Mouse (Mus musculus) neutrophil, adult 5-6 weeks (primary cell): ENCODE results near the gene Cst9. TPM values are rescaled to one million over a fixed set of nuclear protein-coding genes. Genes with fewer than 3 reads are reported as not detected.

Source experiments
- ATAC-seq: fragments of 151-379, 151-347 bp; 2 replicates; pipeline ENCODE4 v1.8.0; 2017; ENCODE audit warnings: mild to moderate bottlenecking, moderate TSS enrichment; ENCODE audit not compliant: insufficient number of reproducible peaks, poor library complexity, low FRiP score, severe bottlenecking; ENCODE audit errors: extremely low read depth
- total RNA-seq: library from RNA; stranded (forward); fragments of 200-1000 nt; gene quantifications from 2 replicates; pipeline ENCODE4 v1.2.3, GENCODE M21; 2017

Gene Cst9
- total RNA-seq, 1 experiment from 2014 or later = not detected

DNA sequence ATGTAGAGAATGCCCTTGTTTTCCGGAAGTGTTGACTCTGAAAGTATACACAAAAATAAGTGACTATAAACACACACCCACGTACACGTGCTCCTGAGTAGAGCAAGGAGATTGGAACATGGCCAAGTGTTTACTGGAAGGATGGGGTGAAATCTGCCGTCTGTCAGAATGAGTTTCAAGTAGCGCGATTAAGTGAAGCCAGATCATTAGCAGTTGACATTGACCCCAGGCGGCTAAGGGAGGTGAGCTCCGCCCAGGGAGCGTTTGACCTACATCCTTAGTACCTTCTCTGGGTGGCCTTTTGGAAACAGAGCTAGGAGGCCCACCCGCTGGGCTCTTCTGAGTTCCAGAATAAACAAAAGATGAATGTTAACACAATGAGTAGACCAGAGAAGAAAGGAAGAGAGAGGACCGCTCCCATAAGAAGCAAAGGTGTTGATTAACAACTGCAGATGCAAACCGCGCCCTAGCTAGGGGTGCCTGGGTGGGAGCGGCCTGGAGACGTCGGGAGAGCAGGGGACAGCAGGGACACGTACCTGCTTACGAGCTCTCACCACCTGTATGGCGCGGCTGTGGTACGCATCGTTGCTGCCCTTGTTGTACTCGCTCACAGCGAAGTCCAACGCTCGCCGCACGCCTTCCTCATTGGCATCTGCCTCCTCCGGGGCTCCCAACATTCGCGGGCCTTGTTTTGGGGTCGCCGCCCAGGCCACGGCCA is 39.8 kb downstream of the Cst9 start:
- peak; percentile 13; the same call in 1 of the 2 replicates for ATAC-seq

DNA sequence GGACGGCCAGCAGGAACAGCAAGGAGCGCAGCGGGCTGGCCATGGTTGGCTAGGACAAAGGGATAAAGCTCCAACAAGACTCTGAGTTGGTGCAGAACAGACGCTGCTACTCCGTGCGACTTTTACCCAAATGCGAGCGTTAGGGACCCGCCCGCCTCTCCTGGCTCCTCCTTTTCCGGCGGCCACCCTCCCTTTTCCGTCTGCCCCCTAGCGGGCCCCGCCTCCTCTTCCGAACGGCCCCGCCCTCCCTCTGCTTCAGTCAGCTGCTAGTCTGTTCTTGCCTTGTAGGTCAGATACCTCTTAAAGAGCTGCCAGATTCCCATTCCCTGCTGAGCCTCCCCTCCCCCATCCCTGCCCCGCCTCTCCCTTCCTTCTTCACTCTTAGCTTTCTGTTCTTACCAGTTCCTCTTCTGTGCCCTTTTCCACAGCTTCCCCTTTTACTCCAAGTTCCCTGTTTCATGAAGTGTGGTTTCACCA is 40.4 kb downstream of the Cst9 start, which contains the start of gene Cst3:
Gene Cst3, minus strand, starts transcription at position 358 of the 477 bp plus-strand sequence.
- peak; percentile 89 for ATAC-seq

DNA sequence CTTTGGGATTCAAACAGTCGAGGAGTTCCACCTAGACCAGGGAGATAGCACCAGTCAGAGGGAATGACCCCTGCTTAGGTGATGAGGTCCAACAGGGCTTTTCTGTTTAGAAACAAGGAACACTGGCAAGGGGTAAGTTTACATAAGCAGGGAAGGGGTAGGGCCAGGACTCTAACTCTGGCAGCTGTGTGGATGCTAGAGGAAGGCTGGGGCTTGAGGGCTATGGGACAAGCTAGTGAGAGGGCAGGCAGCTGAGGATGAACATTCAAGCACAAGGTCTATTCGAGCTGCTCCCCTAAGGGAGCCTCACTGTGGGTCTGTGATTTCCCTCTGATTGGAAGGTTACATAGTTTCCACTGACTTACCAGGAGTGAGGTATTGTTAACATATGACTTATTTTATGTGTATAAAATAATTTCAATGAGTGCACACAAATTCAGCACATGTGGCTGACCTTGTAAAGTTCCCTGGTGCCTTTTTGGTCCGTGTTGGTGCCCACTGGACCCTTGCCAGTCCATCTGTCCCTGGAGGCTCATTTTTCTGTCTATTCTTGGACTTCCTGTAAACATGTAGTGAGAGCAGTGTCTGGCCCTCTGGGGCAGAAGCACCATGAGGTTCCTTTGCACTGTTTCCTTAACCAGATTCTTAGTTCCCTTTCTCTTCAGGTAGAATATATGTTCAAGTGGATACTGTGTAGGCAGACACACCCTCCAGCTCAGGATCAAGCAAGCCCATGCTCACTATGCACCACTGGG is 42.2 kb downstream of the Cst9 start:
- peak; percentile 5; the same call in 1 of the 2 replicates for ATAC-seq

DNA sequence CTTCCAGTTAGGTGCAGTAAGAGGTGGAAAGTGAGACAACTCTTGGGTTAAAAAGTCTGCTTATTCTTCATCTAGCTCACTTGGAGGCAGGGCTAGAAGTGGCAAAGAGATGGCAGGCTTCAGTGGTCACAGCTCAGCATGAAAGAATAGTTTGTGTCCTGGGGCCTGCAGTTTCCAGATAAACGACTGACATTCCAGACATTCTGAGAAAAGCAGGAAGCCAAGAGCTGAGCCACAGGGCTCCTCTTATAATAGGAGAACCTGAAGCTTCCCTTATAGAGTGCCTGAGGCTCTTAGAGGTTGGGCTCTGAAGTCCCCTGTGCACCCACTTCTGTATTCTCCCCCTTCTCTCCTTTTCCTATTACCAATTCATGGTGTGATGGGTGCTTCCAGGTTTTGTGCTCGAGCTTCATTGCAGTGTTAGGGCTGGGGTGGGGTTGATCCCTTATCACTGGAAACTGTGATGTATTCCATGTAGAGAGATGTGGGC is 43.7 kb downstream of the Cst9 start:
- ATAC-seq = no peak

DNA sequence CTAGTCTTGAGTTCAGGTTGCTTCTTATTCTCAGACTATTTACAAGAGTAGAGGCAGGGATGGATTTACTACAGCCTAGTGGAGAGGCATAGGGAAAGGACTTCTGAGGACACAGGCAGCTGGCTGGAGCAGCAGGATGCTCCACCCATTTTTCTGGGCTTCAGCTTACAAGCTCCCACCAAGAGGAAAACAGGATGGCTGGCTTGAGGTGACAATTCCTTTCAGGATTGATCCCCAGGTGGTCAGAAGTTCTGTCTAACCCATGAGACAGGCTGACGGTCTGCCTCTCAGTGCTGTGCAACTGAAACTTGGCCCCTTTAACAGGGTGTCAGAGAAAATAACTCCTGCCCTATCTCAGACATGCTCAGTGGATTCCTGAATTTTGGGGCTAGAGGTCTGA is 44.3 kb downstream of the Cst9 start:
- no peak for ATAC-seq

DNA sequence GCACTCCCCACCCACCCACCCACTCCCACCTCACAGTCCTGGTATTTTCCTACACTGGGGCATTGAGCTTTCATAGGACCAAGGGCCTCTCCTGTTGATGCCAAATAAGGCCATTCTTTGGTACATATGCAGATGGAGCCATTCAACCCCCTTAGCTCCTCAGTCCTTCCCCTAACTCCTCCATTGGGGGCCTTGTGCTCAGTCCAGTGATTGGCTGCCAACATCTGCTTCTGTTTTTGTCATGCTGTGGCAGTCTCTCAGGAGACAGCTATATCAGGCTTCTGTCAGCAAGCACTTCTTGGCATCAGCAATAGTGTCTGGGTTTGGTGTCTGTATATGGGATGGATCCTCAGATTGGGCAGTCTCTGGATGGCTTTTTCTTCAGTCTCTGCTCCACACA is 49.8 kb downstream of the Cst9 start:
- ATAC-seq = no peak

Other genes with a start within 250 kb of the Cst9 start
- gene Nxt1, start 162.5 kb upstream of the Cst9 start, total RNA-seq = 15.1 and 22.9 TPM in 2 replicates
- 14.7 and 18.4 TPM in 2 replicates for gene Gzf1, start 154.1 kb upstream of the Cst9 start, total RNA-seq
- 0.12 and 0.25 TPM in 2 replicates for gene Napb, start 102.7 kb upstream of the Cst9 start, total RNA-seq
- not detected in 2 replicates for gene Cstl1, start 84.8 kb upstream of the Cst9 start, total RNA-seq
- not detected in 2 replicates for gene Cst11, start 63.6 kb upstream of the Cst9 start, total RNA-seq
- gene 8030411F24Rik, start 53.1 kb upstream of the Cst9 start, total RNA-seq = not detected in 2 replicates
- not detected in 2 replicates for gene Cst12, start 45.8 kb upstream of the Cst9 start, total RNA-seq
- not detected in 2 replicates for gene Cst8, start 36.4 kb upstream of the Cst9 start, total RNA-seq
- gene Cst13, start 15.1 kb upstream of the Cst9 start, total RNA-seq = not detected in 2 replicates
- gene 9230104L09Rik, start 29.9 kb downstream of the Cst9 start, total RNA-seq = not detected in 2 replicates
- gene Cst3, start 40.5 kb downstream of the Cst9 start, total RNA-seq = 355 and 365 TPM in 2 replicates
- not detected in 2 replicates for gene Gm1330, start 168.1 kb downstream of the Cst9 start, total RNA-seq
- not detected in 2 replicates for gene Gm10750, start 182.1 kb downstream of the Cst9 start, total RNA-seq